Comparison of ENCODE assay signal across 9 mouse cellular contexts in genomic region chr5:105858754-105859694, GRCm38 (mm10). TPM values are rescaled to one million over a fixed set of nuclear protein-coding genes. Genes with fewer than 3 reads are reported as not detected.
DNase-seq lines count a peak whose midpoint lies in the region; ATAC-seq lines count a peak whose summit lies in the region.
"Had no signal": no experiment of that assay in that cellular context is flagged by ENCODE, and none has a peak within 500 bp of the region (broad histone marks: within the 10 kb centered on the region; RNA-seq: fewer than 3 reads in every experiment).

No protein-coding gene starts in this region.

- H3K27ac ChIP-seq in forebrain, embryonic 13.5 days: peak overlapping the region; percentile 5; the same call in 1 of the 2 replicates
- peak overlapping the region; percentile 69 for H3K27ac ChIP-seq in limb, embryonic 10.5 days
- H3K27ac ChIP-seq in stomach, embryonic 14.5 days (ENCODE audit: low read length): peak overlapping the region; percentile 6; the same call in 1 of the 2 replicates
- H3K27ac ChIP-seq in midbrain, embryonic 14.5 days (replicated peaks; ENCODE audit: low read depth, low read length): no peak overlapping the region
- H3K27ac ChIP-seq: limb, embryonic 13.5 days had no signal

- H3K9me3 ChIP-seq in forebrain, embryonic 13.5 days (replicated peaks): no peaks in the 10 kb centered on the region
- no peaks in the 10 kb centered on the region for H3K9me3 ChIP-seq in limb, embryonic 10.5 days (replicated peaks)
- H3K9me3 ChIP-seq in stomach, embryonic 14.5 days (ENCODE audit: control insufficient read depth, low read depth, low read length): no peaks in the 10 kb centered on the region
- no peaks in the 10 kb centered on the region for H3K9me3 ChIP-seq in midbrain, embryonic 14.5 days (ENCODE audit: control insufficient read depth, low read length)
- H3K9me3 ChIP-seq: limb, embryonic 13.5 days had no signal

- H3K36me3 ChIP-seq in forebrain, embryonic 13.5 days (ENCODE audit: poor library complexity, severe bottlenecking): no peaks in the 10 kb centered on the region
- no peaks in the 10 kb centered on the region for H3K36me3 ChIP-seq in limb, embryonic 10.5 days
- no peaks in the 10 kb centered on the region for H3K36me3 ChIP-seq in stomach, embryonic 14.5 days (ENCODE audit: control insufficient read depth, insufficient read depth, low read length)
- no peaks in the 10 kb centered on the region for H3K36me3 ChIP-seq in midbrain, embryonic 14.5 days (ENCODE audit: control insufficient read depth, insufficient read depth, low read length)
- H3K36me3 ChIP-seq: limb, embryonic 13.5 days had no signal

- H3K9ac ChIP-seq in forebrain, embryonic 13.5 days: no peak overlapping the region
- no peak overlapping the region for H3K9ac ChIP-seq in stomach, embryonic 14.5 days (replicated peaks; ENCODE audit: low read depth, low read length)
- no peak overlapping the region for H3K9ac ChIP-seq in midbrain, embryonic 14.5 days (replicated peaks; ENCODE audit: low read length)
- H3K9ac ChIP-seq: limb, embryonic 13.5 days had no signal

- no peaks in the 10 kb centered on the region for H3K27me3 ChIP-seq in forebrain, embryonic 13.5 days
- H3K27me3 ChIP-seq in limb, embryonic 10.5 days (ENCODE audit: low read depth, poor library complexity, severe bottlenecking): no peaks in the 10 kb centered on the region
- no peaks in the 10 kb centered on the region for H3K27me3 ChIP-seq in stomach, embryonic 14.5 days (ENCODE audit: control insufficient read depth, insufficient read depth, low read length)
- H3K27me3 ChIP-seq in midbrain, embryonic 14.5 days (ENCODE audit: control insufficient read depth, insufficient read depth, low read length): no peaks in the 10 kb centered on the region
- H3K27me3 ChIP-seq: limb, embryonic 13.5 days had no signal

- peak; percentile 30 for DNase-seq in kidney, adult 9 months
- DNase-seq in kidney, adult 18-20 months: no peak
- DNase-seq in limb, embryonic 10.5 days (ENCODE audit: low spot score): no peak
- DNase-seq in midbrain, embryonic 14.5 days: no peak
- DNase-seq in thymus, postnatal 0 days (ENCODE audit: low spot score): no peak
- no peak for DNase-seq in T-cell, adult 2 months (ENCODE audit: low spot score)

- H3K4me1 ChIP-seq in forebrain, embryonic 13.5 days: peaks cover 4% of the 10 kb centered on the region; the same call in 1 of the 2 replicates
- peaks cover 25% of the 10 kb centered on the region for H3K4me1 ChIP-seq in limb, embryonic 10.5 days
- H3K4me1 ChIP-seq in stomach, embryonic 14.5 days (ENCODE audit: control insufficient read depth, insufficient read depth, low read length): peaks cover 24% of the 10 kb centered on the region; the same call in 1 of the 2 replicates
- H3K4me1 ChIP-seq in midbrain, embryonic 14.5 days (ENCODE audit: control insufficient read depth, insufficient read depth, low read length): no peaks in the 10 kb centered on the region

- 79% methylated on average over 8 of the region's 8 CpGs for WGBS in forebrain, embryonic 13.5 days
- WGBS in limb, embryonic 10.5 days: 64% methylated on average over 8 of the region's 8 CpGs
- WGBS in stomach, embryonic 14.5 days: 44% methylated on average over 8 of the region's 8 CpGs
- 87% methylated on average over 8 of the region's 8 CpGs for WGBS in midbrain, embryonic 14.5 days

- no peak for ATAC-seq in forebrain, embryonic 13.5 days
- peak; percentile 28; the same call in 1 of the 2 replicates for ATAC-seq in stomach, embryonic 14.5 days (ENCODE audit: insufficient number of reproducible peaks, insufficient read depth, low FRiP score, low read depth)
- ATAC-seq in midbrain, embryonic 14.5 days (ENCODE audit: low FRiP score, low TSS enrichment): no peak

- H3K4me2 ChIP-seq in forebrain, embryonic 13.5 days: no peak overlapping the region
- H3K4me2 ChIP-seq in stomach, embryonic 14.5 days (replicated peaks; ENCODE audit: low read depth, low read length): no peak overlapping the region
- H3K4me2 ChIP-seq in midbrain, embryonic 14.5 days (ENCODE audit: low read length): no peak overlapping the region
- H3K4me2 ChIP-seq: limb, embryonic 13.5 days had no signal

- no peak overlapping the region for H3K4me3 ChIP-seq in forebrain, embryonic 13.5 days
- H3K4me3 ChIP-seq in limb, embryonic 10.5 days: no peak overlapping the region
- no peak overlapping the region for H3K4me3 ChIP-seq in stomach, embryonic 14.5 days (ENCODE audit: low read depth, low read length)
- H3K4me3 ChIP-seq in midbrain, embryonic 14.5 days (replicated peaks; ENCODE audit: low read depth, low read length): no peak overlapping the region
- H3K4me3 ChIP-seq: limb, embryonic 13.5 days had no signal

RNA-seq across cellular contexts. Expression of gene Zfp326, which starts 17.3 kb away (rescaled TPM):
- 68.0 and 69.9 TPM in 2 replicates for polyA plus RNA-seq in forebrain, embryonic 13.5 days (2015; fragmentation: Nextera tagmentation; extraction: Ambion mirVana)
- polyA plus RNA-seq in limb, embryonic 10.5 days (2016; fragmentation: Nextera tagmentation; extraction: Ambion mirVana): 44.0 and 55.8 TPM in 2 replicates
- polyA plus RNA-seq in stomach, embryonic 14.5 days (2014; fragmentation: Nextera tagmentation; extraction: Ambion mirVana): 53.4 and 53.8 TPM in 2 replicates
- 45.7 and 50.1 TPM in 2 replicates for polyA plus RNA-seq in midbrain, embryonic 14.5 days (2014; fragmentation: Nextera tagmentation; extraction: Ambion mirVana)
- 23.9 and 34.2 TPM in 2 replicates for polyA plus RNA-seq in thymus, postnatal 0 days (2015; fragmentation: Nextera tagmentation; extraction: Ambion mirVana)
